Mouse (Mus musculus) layer of hippocampus, adult 2 months (tissue): Measurements from ENCODE around the gene Uxs1. TPM values are rescaled to one million over a fixed set of nuclear protein-coding genes. Genes with fewer than 3 reads are reported as not detected.

ENCODE experiments used
- DNase-seq, 2 experiments: peaks; one replicate each; pipeline ENCODE4 v3.0.0; 2022; ENCODE audit warnings: low spot score in 2 of 2
- H3K27ac ChIP-seq: fragments of 200-600 bp; 2 replicates; pipeline ENCODE4 v1.8.1; 2022
- H3K4me3 ChIP-seq: fragments of 200-600 bp; 2 replicates; pipeline ENCODE4 v1.8.1; 2022; ENCODE audit warnings: mild to moderate bottlenecking
- CTCF ChIP-seq: fragments of 200-600 bp; conservative IDR thresholded peaks from 2 replicates; pipeline ENCODE4 v1.8.1; 2022; ENCODE audit warnings: antibody characterized with exemption, mild to moderate bottlenecking, moderate library complexity
- total RNA-seq, 2 experiments: library from RNA; stranded (reverse); gene quantifications; 2 replicates each; pipeline ENCODE4 v1.2.3; 2021

Gene Uxs1
- total RNA-seq, 2 experiments from 2014 or later: 45.4 to 50.3 TPM

- peak overlapping the region; percentile 94 for H3K27ac ChIP-seq
Measured at GRCm38 (mm10) chr1:43826628-43827001, 985 bp downstream of the Uxs1 start.

DNA sequence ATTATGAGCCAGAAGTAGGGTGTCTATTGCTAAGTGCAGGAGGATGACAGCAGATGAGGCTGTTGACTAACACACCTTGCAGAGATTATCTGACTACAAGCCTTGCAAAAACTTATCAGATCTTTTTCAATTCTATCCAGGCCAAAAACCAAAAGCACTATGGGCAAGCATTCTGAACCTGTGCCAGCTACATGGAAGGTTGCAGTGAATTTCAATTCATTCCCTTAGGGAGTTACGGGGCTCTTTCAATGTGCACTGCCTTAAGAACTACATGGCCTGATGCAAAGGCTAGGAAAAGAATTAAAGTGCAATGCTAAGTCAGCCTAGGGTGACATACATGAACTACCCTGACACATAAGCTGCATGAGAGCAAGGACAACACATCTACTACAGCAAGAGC, 4.2 kb downstream of the Uxs1 start:
- no peak overlapping the region for H3K4me3 ChIP-seq
- TF ChIP-seq CTCF: no peak
- no peak overlapping the region for H3K27ac ChIP-seq
- no peak for DNase-seq

More at GRCm38 (mm10) chr1:43826628-43827001, 985 bp downstream of the Uxs1 start:
- H3K4me3 ChIP-seq: peak overlapping the region; percentile 100
- TF ChIP-seq CTCF: no peak
- DNase-seq: no peak

GRCm38 (mm10) chr1:43822586-43822985, 5.0 kb downstream of the Uxs1 start:
- DNase-seq: no peak
- Histone ChIP-seq H3K27ac (no peak overlapping the region), H3K4me3 (no peak overlapping the region)
- no peak for TF ChIP-seq CTCF

DNA sequence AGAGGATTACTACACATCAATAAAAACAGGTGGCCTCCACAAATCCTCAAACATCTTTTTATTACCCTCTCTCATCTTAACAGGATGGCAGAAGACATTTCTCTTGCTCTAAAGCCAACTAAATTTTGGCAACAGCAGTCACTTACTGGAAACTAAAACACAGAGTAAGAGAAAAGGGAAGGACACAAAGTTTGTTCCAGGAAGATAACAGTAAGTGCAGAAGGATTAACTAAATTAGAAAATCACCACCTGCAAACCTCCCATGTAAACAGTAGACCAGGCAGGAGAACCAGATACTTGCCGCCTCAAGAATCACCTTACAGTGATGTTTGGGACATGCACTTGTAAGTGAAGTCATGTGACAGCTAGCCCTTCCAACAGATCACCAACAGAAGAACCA, 5.8 kb downstream of the Uxs1 start:
- no peak for TF ChIP-seq CTCF
- H3K27ac ChIP-seq: no peak overlapping the region
- no peak overlapping the region for H3K4me3 ChIP-seq
- no peak for DNase-seq

DNA sequence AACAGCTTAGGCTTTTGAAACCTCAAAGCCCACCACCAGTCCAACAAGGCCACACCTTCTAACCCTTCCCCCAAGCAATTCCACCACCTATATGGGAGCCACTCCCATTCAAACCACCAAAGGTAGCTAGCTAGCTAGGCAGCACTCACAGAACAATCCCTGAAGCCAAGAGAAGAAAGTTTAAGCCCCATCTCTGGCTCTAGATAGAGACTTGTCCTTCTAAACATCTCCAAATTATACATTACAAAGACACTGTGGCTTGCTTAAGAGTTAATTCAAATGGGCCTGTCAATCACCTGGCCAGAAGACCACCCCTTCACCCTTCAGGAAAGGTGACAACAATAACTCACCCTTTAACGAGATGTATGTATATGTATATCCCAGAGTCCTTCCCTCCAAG, 7.0 kb downstream of the Uxs1 start:
- no peak for DNase-seq
- H3K4me3 ChIP-seq: no peak overlapping the region
- no peak for TF ChIP-seq CTCF
- H3K27ac ChIP-seq: no peak overlapping the region

DNA sequence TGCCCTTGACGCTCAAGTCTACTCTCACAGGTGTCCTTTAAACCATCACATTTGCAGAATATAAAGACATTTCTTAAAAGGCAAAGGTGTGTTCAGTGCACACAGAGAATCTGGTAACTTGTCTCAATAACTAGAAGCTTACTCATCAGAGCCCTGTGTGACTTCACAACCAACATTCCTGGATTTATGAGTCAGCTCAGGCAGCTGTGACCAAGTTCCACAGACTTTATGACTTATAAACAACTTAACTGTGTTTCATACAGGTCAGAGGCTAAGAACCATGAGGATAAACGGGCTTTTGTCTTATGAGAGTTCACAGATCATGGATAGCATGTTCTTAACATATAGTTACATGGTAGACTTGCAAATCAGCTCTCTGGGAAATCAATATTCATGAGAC, 8.5 kb downstream of the Uxs1 start:
- peak overlapping the region; percentile 3; the same call in 1 of the 2 replicates for H3K27ac ChIP-seq
- DNase-seq: no peak
- no peak for TF ChIP-seq CTCF
- no peak overlapping the region for H3K4me3 ChIP-seq

DNA sequence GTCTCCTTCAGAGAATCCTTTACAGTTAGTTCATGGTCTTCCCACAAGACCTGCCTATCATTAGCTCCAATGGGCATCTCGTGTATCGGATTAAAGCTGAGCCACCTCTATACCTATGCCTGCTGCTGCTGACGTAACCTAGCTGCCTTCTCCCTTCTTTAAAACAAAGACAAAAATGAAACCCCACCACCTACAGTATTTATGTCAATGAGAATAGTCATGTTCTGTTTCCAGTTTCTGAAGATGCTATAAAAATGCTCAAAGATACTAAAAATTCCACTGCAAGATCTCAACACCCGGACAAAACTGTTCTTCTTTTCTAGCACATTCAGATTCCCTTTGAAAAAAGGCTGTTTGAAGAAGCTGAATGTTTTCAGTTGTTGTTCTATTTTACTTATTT, 9.2 kb downstream of the Uxs1 start:
- DNase-seq: no peak
- 0 out of 2 replicates have a peak overlapping the region, but pooled peaks have one; percentile 3 for H3K27ac ChIP-seq
- TF ChIP-seq CTCF: no peak
- H3K4me3 ChIP-seq: no peak overlapping the region

DNA sequence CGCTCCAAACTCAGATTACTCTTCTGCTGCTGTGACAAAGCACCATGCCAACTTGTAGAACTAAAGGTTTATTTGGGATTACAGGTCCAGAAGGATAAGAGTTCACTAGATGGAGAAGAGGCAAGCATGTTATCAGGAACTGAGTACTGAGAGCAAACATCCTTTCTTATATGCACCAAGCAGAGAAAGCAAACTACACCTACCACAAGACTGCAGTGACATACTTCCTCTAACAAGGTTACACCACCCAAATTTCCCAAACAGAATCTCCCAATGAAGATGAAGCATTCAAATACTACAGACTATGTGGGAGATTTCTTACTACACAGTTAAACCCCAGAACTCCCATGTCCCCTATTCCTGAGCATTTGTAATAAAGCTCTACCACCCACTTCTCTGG, 15.8 kb downstream of the Uxs1 start:
- Histone ChIP-seq H3K27ac (no peak overlapping the region), H3K4me3 (no peak overlapping the region)
- no peak for TF ChIP-seq CTCF
- DNase-seq: no peak

DNA sequence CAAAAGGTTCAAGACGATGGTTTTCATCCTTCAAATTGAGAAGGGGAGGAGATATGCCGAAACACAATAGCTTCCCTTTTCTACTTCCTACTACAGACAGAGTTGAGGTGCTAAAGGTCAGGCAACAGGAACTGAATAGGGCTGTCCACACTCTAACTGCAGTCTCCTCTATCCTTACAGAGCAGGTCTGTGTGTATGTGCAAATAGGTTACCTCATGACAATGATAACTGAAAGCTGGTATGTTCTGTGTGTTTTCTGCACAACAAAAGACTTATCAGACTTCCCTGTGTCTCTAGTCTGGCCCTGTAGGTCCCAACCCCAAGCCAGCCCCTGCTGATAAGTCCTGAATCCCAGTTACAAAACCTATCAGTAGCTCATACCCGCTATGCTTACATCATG, 16.5 kb downstream of the Uxs1 start:
- TF ChIP-seq CTCF: no peak
- peak in 1 of 2 experiments; percentile 2 for DNase-seq
- no peak overlapping the region for H3K4me3 ChIP-seq
- no peak overlapping the region for H3K27ac ChIP-seq

DNA sequence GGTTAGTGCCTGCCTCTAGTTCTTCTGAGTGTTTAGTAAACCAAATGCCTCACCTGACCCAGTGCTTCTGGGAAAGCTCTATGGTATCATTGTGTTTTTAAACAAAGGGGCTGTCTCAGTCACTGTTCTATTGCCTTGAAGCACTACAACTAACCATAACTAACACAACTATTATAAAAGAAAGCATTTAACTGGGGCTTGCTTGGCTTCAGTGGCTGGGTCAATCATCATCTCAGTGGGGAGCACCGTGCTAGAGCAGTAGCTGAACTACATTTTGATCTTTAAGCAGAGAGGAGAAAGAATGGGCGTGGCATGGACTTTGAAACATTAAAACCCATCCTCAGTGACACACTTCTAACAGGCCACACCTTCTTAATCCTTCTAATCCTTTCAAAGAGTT, 18.2 kb downstream of the Uxs1 start:
- no peak for TF ChIP-seq CTCF
- peak in 1 of 2 experiments; percentile 1 for DNase-seq
- H3K4me3 ChIP-seq: no peak overlapping the region
- H3K27ac ChIP-seq: no peak overlapping the region

DNA sequence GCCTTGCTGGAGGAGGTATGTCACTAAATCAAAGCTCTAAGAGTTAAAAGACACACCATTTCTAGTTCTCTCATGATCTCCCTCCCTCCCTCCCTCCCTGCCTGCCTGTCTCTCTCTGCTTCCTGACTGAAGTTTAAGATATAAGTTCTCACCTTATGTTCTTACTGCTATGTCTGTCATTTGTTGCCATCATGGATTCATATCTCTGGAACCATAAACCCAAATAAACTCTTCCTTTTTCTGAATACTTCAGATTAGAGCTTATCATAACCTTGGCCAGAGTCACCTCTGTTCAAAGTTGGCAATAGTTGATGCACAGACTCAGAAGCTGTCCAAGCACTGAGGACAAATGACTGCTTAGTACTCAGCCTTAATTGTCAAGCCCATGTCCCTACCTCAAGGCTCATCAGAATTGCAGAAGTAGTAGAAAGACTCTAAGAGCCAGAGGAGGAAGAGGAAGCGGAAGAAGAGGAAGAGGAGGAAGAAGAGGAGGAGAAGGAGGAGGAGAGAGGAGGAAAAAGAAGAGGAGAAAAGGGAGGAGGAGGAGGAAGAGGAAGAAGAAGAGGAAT, 23.6 kb downstream of the Uxs1 start:
- H3K27ac ChIP-seq: no peak overlapping the region
- no peak overlapping the region for H3K4me3 ChIP-seq
- TF ChIP-seq CTCF: no peak
- no peak for DNase-seq

GRCm38 (mm10) chr1:43798048-43798447, 29.6 kb downstream of the Uxs1 start:
- Histone ChIP-seq H3K27ac (peak overlapping the region; percentile 40), H3K4me3 (no peak overlapping the region)
- no peak for DNase-seq
- TF ChIP-seq CTCF: no peak

GRCm38 (mm10) chr1:43789765-43790164, 37.8 kb downstream of the Uxs1 start:
- no peak for TF ChIP-seq CTCF
- H3K4me3 ChIP-seq: no peak overlapping the region
- no peak for DNase-seq
- no peak overlapping the region for H3K27ac ChIP-seq

DNA sequence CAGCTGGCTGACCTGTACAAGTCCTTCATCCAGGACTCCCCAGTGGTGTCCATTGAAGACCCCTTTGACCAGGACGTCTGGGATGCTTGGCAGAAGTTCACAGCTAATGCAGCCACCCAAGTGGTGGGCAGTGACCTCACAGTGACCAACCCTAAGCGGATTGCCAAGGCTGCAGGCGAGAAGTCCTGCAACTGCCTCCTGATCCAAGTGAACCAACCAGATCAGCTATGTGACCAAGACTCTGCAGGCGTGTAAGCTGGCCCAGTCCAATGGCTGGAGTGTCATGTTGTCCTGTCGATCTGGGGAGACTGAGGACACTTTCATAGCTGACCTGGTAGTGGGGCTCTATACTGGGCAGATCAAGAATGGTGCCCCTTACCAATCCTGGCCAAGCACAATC, 40.9 kb downstream of the Uxs1 start:
- Histone ChIP-seq H3K27ac (no peak overlapping the region), H3K4me3 (no peak overlapping the region)
- TF ChIP-seq CTCF: no peak
- no peak for DNase-seq

GRCm38 (mm10) chr1:43785316-43785715, 42.3 kb downstream of the Uxs1 start:
- H3K4me3 ChIP-seq: no peak overlapping the region
- H3K27ac ChIP-seq: no peak overlapping the region
- TF ChIP-seq CTCF: no peak
- DNase-seq: no peak
